Mouse (Mus musculus): Measurements from ENCODE around the gene Asb2. TPM values are rescaled to one million over a fixed set of nuclear protein-coding genes. Genes with fewer than 3 reads are reported as not detected.
A peak's percentile ranks its signal among the peaks of the same experiment; 100 is the strongest.

Gene Asb2
- polyA plus RNA-seq, 1 experiment from 2014 or later, result 0.90 TPM

GRCm38 (mm10) chr12:103353538-103353937 is 2.3 kb downstream of the Asb2 start:
- no peak overlapping the region for H3K27ac ChIP-seq (ENCODE audit: low read depth, low read length)
- H3K4me1 ChIP-seq (ENCODE audit: control insufficient read depth, insufficient read depth, low read length), result no peaks in the 10 kb centered on the region
- no peak overlapping the region for H3K4me2 ChIP-seq (ENCODE audit: low read depth, low read length)
- no peaks in the 10 kb centered on the region for H3K27me3 ChIP-seq (ENCODE audit: control insufficient read depth, insufficient read depth, low read length)
- H3K4me3 ChIP-seq (ENCODE audit: low read depth, low read length), result no peak overlapping the region
- no peaks in the 10 kb centered on the region for H3K36me3 ChIP-seq (ENCODE audit: control insufficient read depth, insufficient read depth, low read length)
- no peaks in the 10 kb centered on the region for H3K9me3 ChIP-seq (ENCODE audit: control insufficient read depth, low read length)
- ATAC-seq (ENCODE audit: low read depth), result peak; percentile 48; the same call in 1 of the 2 replicates
- 3% methylated on average over 5 of the region's 5 CpGs for WGBS
- no peak overlapping the region for H3K9ac ChIP-seq (replicated peaks; ENCODE audit: low read depth, low read length)

GRCm38 (mm10) chr12:103352735-103353134 is 3.1 kb downstream of the Asb2 start:
- Histone ChIP-seq H3K9ac (replicated peaks; ENCODE audit: low read depth, low read length) (no peak overlapping the region), H3K27ac (ENCODE audit: low read depth, low read length) (no peak overlapping the region), H3K27me3 (ENCODE audit: control insufficient read depth, insufficient read depth, low read length) (no peaks in the 10 kb centered on the region), H3K4me2 (ENCODE audit: low read depth, low read length) (no peak overlapping the region), H3K9me3 (ENCODE audit: control insufficient read depth, low read length) (no peaks in the 10 kb centered on the region), H3K4me3 (ENCODE audit: low read depth, low read length) (no peak overlapping the region), H3K36me3 (ENCODE audit: control insufficient read depth, insufficient read depth, low read length) (no peaks in the 10 kb centered on the region), H3K4me1 (ENCODE audit: control insufficient read depth, insufficient read depth, low read length) (no peaks in the 10 kb centered on the region)
- 95% methylated on average over 6 of the region's 6 CpGs for WGBS
- no peak for ATAC-seq (ENCODE audit: low read depth)

- H3K9me3 ChIP-seq (ENCODE audit: control insufficient read depth, low read length), result no peaks in the 10 kb centered on the region
- H3K36me3 ChIP-seq (ENCODE audit: control insufficient read depth, insufficient read depth, low read length), result no peaks in the 10 kb centered on the region
- H3K27ac ChIP-seq (ENCODE audit: low read depth, low read length), result no peak overlapping the region
- H3K4me1 ChIP-seq (ENCODE audit: control insufficient read depth, insufficient read depth, low read length), result no peaks in the 10 kb centered on the region
- no peaks in the 10 kb centered on the region for H3K27me3 ChIP-seq (ENCODE audit: control insufficient read depth, insufficient read depth, low read length)
- H3K4me2 ChIP-seq (ENCODE audit: low read depth, low read length), result no peak overlapping the region
- H3K4me3 ChIP-seq (ENCODE audit: low read depth, low read length), result no peak overlapping the region
- WGBS, result 2% methylated on average over 3 of the region's 3 CpGs
- H3K9ac ChIP-seq (replicated peaks; ENCODE audit: low read depth, low read length), result no peak overlapping the region
- ATAC-seq (ENCODE audit: low read depth), result peak; percentile 63; the same call in 1 of the 2 replicates
These were observed 7.3 kb downstream of the Asb2 start for GRCm38 (mm10) chr12:103348506-103348905.

- ATAC-seq (ENCODE audit: low read depth), result no peak
- no peaks in the 10 kb centered on the region for H3K4me1 ChIP-seq (ENCODE audit: control insufficient read depth, insufficient read depth, low read length)
- H3K9ac ChIP-seq (replicated peaks; ENCODE audit: low read depth, low read length), result no peak overlapping the region
- 51% methylated on average over 5 of the region's 5 CpGs for WGBS
- no peaks in the 10 kb centered on the region for H3K27me3 ChIP-seq (ENCODE audit: control insufficient read depth, insufficient read depth, low read length)
- no peak overlapping the region for H3K27ac ChIP-seq (ENCODE audit: low read depth, low read length)
- no peaks in the 10 kb centered on the region for H3K9me3 ChIP-seq (ENCODE audit: control insufficient read depth, low read length)
- H3K4me2 ChIP-seq (ENCODE audit: low read depth, low read length), result no peak overlapping the region
- H3K4me3 ChIP-seq (ENCODE audit: low read depth, low read length), result no peak overlapping the region
- H3K36me3 ChIP-seq (ENCODE audit: control insufficient read depth, insufficient read depth, low read length), result no peaks in the 10 kb centered on the region
These were observed 8.4 kb downstream of the Asb2 start for GRCm38 (mm10) chr12:103347406-103347805.

- Histone ChIP-seq H3K27me3 (ENCODE audit: control insufficient read depth, insufficient read depth, low read length) (no peaks in the 10 kb centered on the region), H3K27ac (ENCODE audit: low read depth, low read length) (no peak overlapping the region), H3K4me2 (ENCODE audit: low read depth, low read length) (no peak overlapping the region), H3K4me3 (ENCODE audit: low read depth, low read length) (no peak overlapping the region), H3K9ac (replicated peaks; ENCODE audit: low read depth, low read length) (no peak overlapping the region), H3K9me3 (ENCODE audit: control insufficient read depth, low read length) (no peaks in the 10 kb centered on the region), H3K36me3 (ENCODE audit: control insufficient read depth, insufficient read depth, low read length) (no peaks in the 10 kb centered on the region), H3K4me1 (ENCODE audit: control insufficient read depth, insufficient read depth, low read length) (no peaks in the 10 kb centered on the region)
- ATAC-seq (ENCODE audit: low read depth), result no peak
- WGBS, result 86% methylated on average over 8 of the region's 8 CpGs
These were observed 8.9 kb downstream of the Asb2 start for GRCm38 (mm10) chr12:103346945-103347344.

- Histone ChIP-seq H3K4me2 (ENCODE audit: low read depth, low read length) (no peak overlapping the region), H3K36me3 (ENCODE audit: control insufficient read depth, insufficient read depth, low read length) (no peaks in the 10 kb centered on the region), H3K4me1 (ENCODE audit: control insufficient read depth, insufficient read depth, low read length) (no peaks in the 10 kb centered on the region), H3K27me3 (ENCODE audit: control insufficient read depth, insufficient read depth, low read length) (no peaks in the 10 kb centered on the region), H3K27ac (ENCODE audit: low read depth, low read length) (no peak overlapping the region), H3K4me3 (ENCODE audit: low read depth, low read length) (no peak overlapping the region), H3K9ac (replicated peaks; ENCODE audit: low read depth, low read length) (no peak overlapping the region), H3K9me3 (ENCODE audit: control insufficient read depth, low read length) (no peaks in the 10 kb centered on the region)
- no peak for ATAC-seq (ENCODE audit: low read depth)
- WGBS, result 93% methylated on average over 7 of the region's 7 CpGs
These were observed 10.9 kb downstream of the Asb2 start for GRCm38 (mm10) chr12:103344934-103345333.

- Histone ChIP-seq H3K27me3 (ENCODE audit: control insufficient read depth, insufficient read depth, low read length) (no peaks in the 10 kb centered on the region), H3K4me1 (ENCODE audit: control insufficient read depth, insufficient read depth, low read length) (no peaks in the 10 kb centered on the region), H3K9me3 (ENCODE audit: control insufficient read depth, low read length) (no peaks in the 10 kb centered on the region), H3K36me3 (ENCODE audit: control insufficient read depth, insufficient read depth, low read length) (no peaks in the 10 kb centered on the region), H3K4me3 (ENCODE audit: low read depth, low read length) (no peak overlapping the region), H3K4me2 (ENCODE audit: low read depth, low read length) (no peak overlapping the region), H3K27ac (ENCODE audit: low read depth, low read length) (no peak overlapping the region), H3K9ac (replicated peaks; ENCODE audit: low read depth, low read length) (no peak overlapping the region)
- ATAC-seq (ENCODE audit: low read depth), result no peak
- 85% methylated on average over 8 of the region's 8 CpGs for WGBS
These were observed 12.3 kb downstream of the Asb2 start for GRCm38 (mm10) chr12:103343456-103343855.

GRCm38 (mm10) chr12:103341212-103341611 is 14.6 kb downstream of the Asb2 start:
- no peaks in the 10 kb centered on the region for H3K27me3 ChIP-seq (ENCODE audit: control insufficient read depth, insufficient read depth, low read length)
- H3K4me3 ChIP-seq (ENCODE audit: low read depth, low read length), result no peak overlapping the region
- no peaks in the 10 kb centered on the region for H3K4me1 ChIP-seq (ENCODE audit: control insufficient read depth, insufficient read depth, low read length)
- H3K9ac ChIP-seq (replicated peaks; ENCODE audit: low read depth, low read length), result no peak overlapping the region
- 98% methylated on average over 5 of the region's 5 CpGs for WGBS
- no peak overlapping the region for H3K4me2 ChIP-seq (ENCODE audit: low read depth, low read length)
- no peaks in the 10 kb centered on the region for H3K36me3 ChIP-seq (ENCODE audit: control insufficient read depth, insufficient read depth, low read length)
- no peak overlapping the region for H3K27ac ChIP-seq (ENCODE audit: low read depth, low read length)
- H3K9me3 ChIP-seq (ENCODE audit: control insufficient read depth, low read length), result no peaks in the 10 kb centered on the region
- no peak for ATAC-seq (ENCODE audit: low read depth)

- no peak overlapping the region for H3K4me2 ChIP-seq (ENCODE audit: low read depth, low read length)
- no peaks in the 10 kb centered on the region for H3K27me3 ChIP-seq (ENCODE audit: control insufficient read depth, insufficient read depth, low read length)
- H3K36me3 ChIP-seq (ENCODE audit: control insufficient read depth, insufficient read depth, low read length), result no peaks in the 10 kb centered on the region
- H3K4me3 ChIP-seq (ENCODE audit: low read depth, low read length), result no peak overlapping the region
- H3K27ac ChIP-seq (ENCODE audit: low read depth, low read length), result no peak overlapping the region
- ATAC-seq (ENCODE audit: low read depth), result no peak
- H3K9ac ChIP-seq (replicated peaks; ENCODE audit: low read depth, low read length), result no peak overlapping the region
- H3K4me1 ChIP-seq (ENCODE audit: control insufficient read depth, insufficient read depth, low read length), result no peaks in the 10 kb centered on the region
- 75% methylated on average over 14 of the region's 14 CpGs for WGBS
- no peaks in the 10 kb centered on the region for H3K9me3 ChIP-seq (ENCODE audit: control insufficient read depth, low read length)
These were observed 17.5 kb downstream of the Asb2 start for GRCm38 (mm10) chr12:103338162-103338798.

Data from neural tube, embryonic 14.5 days (tissue).